Mouse (Mus musculus): ENCODE measurements at regions not wholly inside any gene's neighbourhood (a gene's known extent, or its start where the extent isn't known, plus 50 kb on each side); places are given as distances from the start of the nearest gene placed in this dataset.
A peak's percentile ranks its signal among the peaks of the same experiment; 100 is the strongest.

- no peak for DNase-seq
Measured at GRCm38 (mm10) chr9:17294327-17294726, 793.2 kb upstream of the Fat3 start.

GRCm38 (mm10) chr9:17288790-17289596, 787.9 kb upstream of the Fat3 start:
- peak; percentile 18 for DNase-seq

- no peak for DNase-seq
Measured at GRCm38 (mm10) chr9:17279334-17279990, 778.4 kb upstream of the Fat3 start.

- no peak for DNase-seq
Measured at GRCm38 (mm10) chr9:17272616-17273015, 771.5 kb upstream of the Fat3 start.

GRCm38 (mm10) chr9:17269624-17270023, 768.5 kb upstream of the Fat3 start:
- no peak for DNase-seq

GRCm38 (mm10) chr9:17257148-17257547, 756.1 kb upstream of the Fat3 start:
- no peak for DNase-seq

- no peak for DNase-seq
Measured at GRCm38 (mm10) chr9:17227091-17227481, 726.0 kb upstream of the Fat3 start.

GRCm38 (mm10) chr9:17226475-17227090, 725.5 kb upstream of the Fat3 start:
- DNase-seq: no peak

GRCm38 (mm10) chr9:17195339-17195738, 694.3 kb upstream of the Fat3 start:
- no peak for DNase-seq

GRCm38 (mm10) chr9:17189552-17189951, 688.5 kb upstream of the Fat3 start:
- no peak for DNase-seq

GRCm38 (mm10) chr9:17168193-17168592, 667.1 kb upstream of the Fat3 start:
- DNase-seq: no peak

- no peak for DNase-seq
Measured at GRCm38 (mm10) chr9:17166331-17166730, 665.2 kb upstream of the Fat3 start.

GRCm38 (mm10) chr9:17158481-17159366, 657.6 kb upstream of the Fat3 start:
- no peak for DNase-seq

- no peak for DNase-seq
Measured at GRCm38 (mm10) chr9:17152369-17152768, 651.3 kb upstream of the Fat3 start.

- no peak for DNase-seq
Measured at GRCm38 (mm10) chr9:17149424-17149823, 648.3 kb upstream of the Fat3 start.

All from liver (tissue).